Mouse (Mus musculus) cortical plate, adult 2 months (tissue): ENCODE results near the gene Spem1. TPM values are rescaled to one million over a fixed set of nuclear protein-coding genes. Genes with fewer than 3 reads are reported as not detected.
A peak's percentile ranks its signal among the peaks of the same experiment; 100 is the strongest.

ENCODE experiments used
- H3K27ac ChIP-seq: fragments of 200-500 bp; 2 replicates; pipeline ENCODE4 v1.5.1; 2012; ENCODE audit warnings: low read length, control low read depth, inconsistent platforms; ENCODE audit not compliant: insufficient read depth
- H3K4me1 ChIP-seq: fragments of 200-500 bp; 2 replicates; pipeline ENCODE4 v1.6.1; 2011; ENCODE audit warnings: low read length; ENCODE audit not compliant: control insufficient read depth, insufficient read depth
- H3K4me3 ChIP-seq: fragments of 200-500 bp; 2 replicates; pipeline ENCODE4 v1.5.1; 2011; ENCODE audit warnings: mild to moderate bottlenecking, low read length, control low read depth; ENCODE audit not compliant: insufficient read depth
- CTCF ChIP-seq: fragments of 200-500 bp; IDR thresholded peaks from 2 replicates; pipeline ENCODE4 v1.5.1; 2011; ENCODE audit warnings: mild to moderate bottlenecking, control low read depth, low read length; ENCODE audit not compliant: insufficient read depth; ENCODE audit errors: extremely low read depth
- POLR2A ChIP-seq: fragments of 200-500 bp; IDR thresholded peaks from 2 replicates; pipeline ENCODE4 v1.6.1; 2011; ENCODE audit warnings: mild to moderate bottlenecking, low read length, control low read depth; ENCODE audit not compliant: insufficient read depth; ENCODE audit errors: extremely low read depth
- polyA plus RNA-seq: library from polyadenylated mRNA; depleted of rRNA; stranded (reverse); fragments of >200 nt; gene quantifications from 2 replicates; pipeline ENCODE4 v1.2.3, GENCODE M21; 2012

Spem1 gene
- polyA plus RNA-seq, 1 experiment = 0.10 TPM

- peaks cover 6% of the 10 kb centered on the region for H3K4me1 ChIP-seq
- TF ChIP-seq POLR2A (no peak), CTCF (no peak)
Observed at GRCm38 (mm10) chr11:69836703-69837576, 15.0 kb upstream of the Spem1 start.

GRCm38 (mm10) chr11:69835966-69836335 lies 14.0 kb upstream of the Spem1 start:
- peaks cover 6% of the 10 kb centered on the region for H3K4me1 ChIP-seq
- no peak for TF ChIP-seq POLR2A
- no peak for TF ChIP-seq CTCF
- no peak overlapping the region for H3K27ac ChIP-seq
- H3K4me3 ChIP-seq = peak overlapping the region; percentile 76

More at GRCm38 (mm10) chr11:69836703-69837576, 15.0 kb upstream of the Spem1 start:
- Histone ChIP-seq H3K27ac (peak overlapping the region; percentile 78), H3K4me3 (peak overlapping the region; percentile 76)

GRCm38 (mm10) chr11:69835326-69835965 lies 13.5 kb upstream of the Spem1 start:
- Histone ChIP-seq H3K4me3 (peak overlapping the region; percentile 76), H3K4me1 (peaks cover 6% of the 10 kb centered on the region), H3K27ac (no peak overlapping the region)
- TF ChIP-seq POLR2A (no peak), CTCF (no peak)

GRCm38 (mm10) chr11:69834001-69834549 lies 12.1 kb upstream of the Spem1 start:
- peak overlapping the region; percentile 35; the same call in 1 of the 2 replicates for H3K4me3 ChIP-seq
- no peak overlapping the region for H3K27ac ChIP-seq
- peaks cover 6% of the 10 kb centered on the region for H3K4me1 ChIP-seq
- TF ChIP-seq POLR2A (no peak), CTCF (no peak)

GRCm38 (mm10) chr11:69833554-69833953 lies 11.6 kb upstream of the Spem1 start:
- Histone ChIP-seq H3K4me3 (peak overlapping the region; percentile 35; the same call in 1 of the 2 replicates), H3K27ac (no peak overlapping the region), H3K4me1 (peaks cover 6% of the 10 kb centered on the region)
- TF ChIP-seq POLR2A (no peak), CTCF (no peak)

GRCm38 (mm10) chr11:69828832-69829231 lies 6.9 kb upstream of the Spem1 start:
- Histone ChIP-seq H3K4me3 (no peak overlapping the region), H3K4me1 (peaks cover 6% of the 10 kb centered on the region), H3K27ac (no peak overlapping the region)
- no peak for TF ChIP-seq CTCF
- TF ChIP-seq POLR2A = no peak

- H3K4me1 ChIP-seq = no peaks in the 10 kb centered on the region
- no peak for TF ChIP-seq POLR2A
- TF ChIP-seq CTCF = no peak
- H3K27ac ChIP-seq = no peak overlapping the region
- H3K4me3 ChIP-seq = no peak overlapping the region
Observed at GRCm38 (mm10) chr11:69823456-69823855, 1.5 kb upstream of the Spem1 start.

GRCm38 (mm10) chr11:69818871-69819270 lies 3.1 kb downstream of the Spem1 start:
- no peaks in the 10 kb centered on the region for H3K4me1 ChIP-seq
- no peak overlapping the region for H3K27ac ChIP-seq
- no peak overlapping the region for H3K4me3 ChIP-seq
- no peak for TF ChIP-seq POLR2A
- TF ChIP-seq CTCF = no peak

GRCm38 (mm10) chr11:69818365-69818764 lies 3.6 kb downstream of the Spem1 start, which contains the start of gene Spem2:
Spem2 (minus strand) TSS chr11:69818465.
- Histone ChIP-seq H3K4me1 (no peaks in the 10 kb centered on the region), H3K27ac (no peak within 1 kb of the TSS), H3K4me3 (no peak within 1 kb of the TSS)
- no peak for TF ChIP-seq POLR2A
- TF ChIP-seq CTCF = no peak
